Mouse (Mus musculus) brain, embryonic 18.5 days (tissue): ENCODE measurements around the gene Hsd3b6.
"Not testable (repeated sequence)": the region's sequence is repeated elsewhere in the genome, so short reads cannot be mapped to it uniquely, and the experiment has no call there.

Experiments used
- DNase-seq: peaks from one replicate; pipeline ENCODE4 v3.0.0-alpha.2; 2012; ENCODE audit warnings: low read depth, low spot score

Gene Hsd3b6

GRCm38 (mm10) chr3:98814101-98814670, at the start of gene Hsd3b6:
TSS of gene Hsd3b6 (minus strand) at chr3:98814443.
- no peak for DNase-seq

GRCm38 (mm10) chr3:98862800-98863199, 48.6 kb upstream of the Hsd3b6 start:
- DNase-seq, result no peak

- DNase-seq, result no peak
Observed at GRCm38 (mm10) chr3:98859576-98859975, 45.3 kb upstream of the Hsd3b6 start, which contains the start of gene Hsd3b1. TSS of gene Hsd3b1 (minus strand) at chr3:98859794.

- no peak for DNase-seq
Observed at GRCm38 (mm10) chr3:98858051-98858450, 43.8 kb upstream of the Hsd3b6 start.

DNA sequence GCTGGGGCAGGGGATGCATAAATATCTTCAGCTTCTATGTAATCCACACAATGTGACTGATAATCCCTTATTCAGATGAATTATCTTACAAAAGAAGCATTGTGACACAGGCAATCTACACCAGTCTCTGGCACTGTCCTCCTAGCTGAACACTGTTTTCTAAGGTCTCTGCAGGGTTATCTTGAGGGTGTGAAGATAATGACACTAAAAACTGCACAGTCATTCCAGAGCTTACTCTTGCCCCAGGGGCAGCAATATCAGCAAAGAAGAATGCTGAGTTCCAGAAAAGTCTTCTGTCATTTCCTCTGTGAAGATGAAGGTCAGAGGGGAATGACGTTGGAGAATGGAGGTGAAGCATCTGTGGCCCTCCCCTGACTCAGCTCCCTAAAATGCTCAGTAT, 42.6 kb upstream of the Hsd3b6 start:
- no peak for DNase-seq

GRCm38 (mm10) chr3:98855160-98855559, 40.9 kb upstream of the Hsd3b6 start:
- no peak for DNase-seq

- no peak for DNase-seq
Observed at GRCm38 (mm10) chr3:98853685-98854084, 39.4 kb upstream of the Hsd3b6 start.

DNA sequence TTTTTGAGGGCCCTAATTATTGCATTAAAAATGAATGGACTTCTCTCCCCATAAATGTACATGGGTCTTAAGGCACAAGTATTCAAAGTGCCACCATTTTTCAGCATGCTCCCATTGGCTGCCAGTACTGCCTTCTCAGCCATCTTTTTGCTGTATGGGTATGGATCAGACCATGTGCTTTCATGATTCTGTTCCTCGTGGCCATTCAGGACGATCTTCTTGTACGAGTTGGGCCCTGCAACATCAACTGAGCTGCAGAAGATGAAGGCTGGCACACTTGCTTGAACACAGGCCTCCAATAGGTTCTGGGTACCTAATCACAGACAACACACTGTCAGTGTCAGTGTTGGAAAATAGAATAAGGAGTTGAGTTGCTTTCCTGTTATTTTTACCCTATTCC, 38.8 kb upstream of the Hsd3b6 start:
- no peak for DNase-seq

GRCm38 (mm10) chr3:98852631-98853030, 38.4 kb upstream of the Hsd3b6 start:
- no peak for DNase-seq

GRCm38 (mm10) chr3:98851853-98852252, 37.6 kb upstream of the Hsd3b6 start:
- DNase-seq, result no peak

DNA sequence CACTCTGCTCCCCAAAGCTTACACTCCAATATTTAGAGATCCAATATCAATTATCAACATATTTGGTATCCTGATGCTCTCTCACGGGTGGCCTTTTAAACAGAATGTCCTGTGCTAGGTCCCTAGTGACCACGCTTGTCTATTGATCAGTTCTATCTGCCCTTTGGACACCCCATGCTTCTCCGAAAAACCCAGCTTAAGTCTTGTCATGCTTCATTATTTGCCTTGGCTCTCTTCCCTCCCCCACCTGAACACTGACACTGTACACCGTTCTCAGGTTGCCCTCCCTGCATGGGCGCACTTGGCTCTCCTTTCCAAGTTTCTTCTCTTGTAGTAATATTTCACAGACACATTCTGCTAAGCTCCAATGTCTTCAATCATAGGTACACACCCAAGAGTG, 36.0 kb upstream of the Hsd3b6 start:
- DNase-seq, result no peak

GRCm38 (mm10) chr3:98848898-98849297, 34.7 kb upstream of the Hsd3b6 start:
- no peak for DNase-seq

GRCm38 (mm10) chr3:98812653-98813052, 1.6 kb downstream of the Hsd3b6 start:
- DNase-seq, result not testable (repeated sequence)

- not testable (repeated sequence) for DNase-seq
Observed at GRCm38 (mm10) chr3:98805032-98805431, 9.2 kb downstream of the Hsd3b6 start.

DNA sequence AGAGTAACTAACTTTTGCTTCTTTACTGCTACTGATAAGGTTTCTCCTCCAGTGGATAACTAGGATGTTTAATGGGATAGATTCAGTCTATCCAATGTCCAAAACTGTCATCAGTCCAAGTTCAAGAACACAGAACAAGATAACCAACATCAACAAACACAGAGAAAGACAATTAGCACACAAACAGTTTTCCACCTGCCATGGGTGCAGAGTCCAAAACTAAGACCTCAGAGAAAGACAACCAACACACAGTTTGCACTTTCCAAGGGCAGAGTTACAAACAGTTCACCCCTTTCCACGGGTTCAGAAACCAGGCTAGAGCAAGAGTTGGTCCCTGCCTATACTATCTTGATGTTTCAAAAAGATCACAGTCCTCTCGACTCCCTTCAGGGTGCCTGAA, 27.7 kb downstream of the Hsd3b6 start:
- DNase-seq, result no peak

DNA sequence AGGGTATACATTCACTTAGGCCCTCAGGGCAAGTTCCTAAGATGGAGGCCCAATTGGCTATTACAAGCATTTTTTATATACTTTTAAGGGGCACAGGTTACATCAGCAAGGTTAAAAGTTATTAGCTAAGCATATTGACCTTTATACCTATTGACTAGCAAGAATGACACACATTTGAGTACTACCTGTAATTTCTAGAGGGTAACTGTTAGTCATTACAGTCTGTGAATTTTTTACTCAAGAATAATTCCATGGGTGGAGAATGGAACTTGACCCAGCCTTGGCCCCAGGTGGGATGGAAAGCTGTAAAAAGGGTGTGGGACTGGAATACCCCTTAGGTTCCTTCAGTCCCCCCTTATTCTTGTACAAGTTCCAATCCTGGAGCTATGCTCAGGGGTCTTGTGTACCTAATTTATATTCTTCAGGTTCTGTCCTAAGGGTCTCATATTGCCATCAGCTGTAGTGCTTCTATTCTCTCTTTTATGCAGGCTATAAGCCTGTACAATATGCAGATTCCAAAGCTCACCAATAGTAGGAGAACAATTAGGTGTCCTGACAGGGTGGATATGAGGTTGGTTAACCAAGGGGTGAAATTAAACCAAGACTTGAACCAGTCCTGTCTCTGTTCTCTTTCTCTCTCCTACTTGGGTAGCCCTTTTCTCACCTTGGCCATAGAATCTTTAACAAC, 31.9 kb downstream of the Hsd3b6 start:
- no peak for DNase-seq

DNA sequence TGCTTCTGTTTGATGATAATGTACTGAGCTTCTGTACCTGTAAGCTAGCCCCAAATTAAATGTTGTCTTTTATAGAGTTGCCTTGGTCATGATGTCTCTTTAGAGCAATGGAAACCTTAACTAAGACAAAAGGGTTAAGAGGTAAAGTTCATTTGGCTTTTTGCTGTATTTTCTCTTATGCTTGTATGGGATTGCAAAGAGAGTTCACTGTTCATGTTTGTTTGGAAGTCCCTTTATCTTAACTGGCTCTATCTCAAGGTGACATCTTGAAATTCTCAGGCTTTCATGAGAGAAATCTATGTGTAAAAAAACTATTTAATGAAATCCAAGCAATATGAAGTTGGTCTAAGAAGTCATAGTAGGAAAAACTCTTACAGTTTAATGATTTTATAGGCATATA, 33.3 kb downstream of the Hsd3b6 start:
- DNase-seq, result no peak

- no peak for DNase-seq
Observed at GRCm38 (mm10) chr3:98764155-98764554, 50.1 kb downstream of the Hsd3b6 start.

GRCm38 (mm10) chr3:98756836-98757235, 57.4 kb downstream of the Hsd3b6 start:
- no peak for DNase-seq
